Mouse (Mus musculus): ENCODE measurements around the gene Usp10.
A peak's percentile ranks its signal among the peaks of the same experiment; 100 is the strongest.

DNA sequence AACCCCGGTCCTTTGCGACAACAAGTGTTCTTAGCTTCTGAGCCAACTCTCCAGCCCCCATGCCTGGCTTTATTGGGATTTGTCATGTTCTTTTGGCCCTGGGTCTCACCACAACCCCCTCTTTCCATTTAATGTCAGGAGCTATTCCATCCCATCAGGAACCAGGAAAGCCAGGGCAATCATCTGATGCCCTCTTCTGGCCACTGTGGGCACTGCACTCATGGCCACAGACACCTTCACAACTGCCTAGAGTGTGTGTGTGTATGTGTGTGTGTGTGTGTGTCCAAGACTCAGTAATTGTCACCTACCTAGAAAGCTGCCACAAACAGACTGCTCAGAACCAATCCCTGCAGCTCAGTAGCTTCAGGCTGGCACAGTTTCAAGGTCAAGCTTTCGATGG lies 23.0 kb upstream of the Usp10 start:
- TF ChIP-seq CTCF (IDR thresholded peaks at IDR 0.05; ENCODE audit: extremely low read depth, insufficient read depth, insufficient read length, insufficient replicate concordance) (peak; percentile 51; the same call in 1 of the 2 replicates), POLR2A (IDR thresholded peaks at IDR 0.05; ENCODE audit: low read depth, low read length) (no peak)
